Mouse (Mus musculus): ENCODE measurements around the gene Snrpf. TPM values are rescaled to one million over a fixed set of nuclear protein-coding genes. Genes with fewer than 3 reads are reported as not detected.

Gene Snrpf
- polyA plus RNA-seq, 1 experiment from 2014 or later: 53.0 TPM

- no peak overlapping the region for H3K27ac ChIP-seq (ENCODE audit: low read depth)
Observed at GRCm38 (mm10) chr10:93624151-93624550, 34.6 kb upstream of the Snrpf start.

GRCm38 (mm10) chr10:93623725-93624124 lies 34.2 kb upstream of the Snrpf start:
- Histone ChIP-seq H3K4me2 (ENCODE audit: low read depth, low read length) (peak overlapping the region; percentile 44), H3K4me1 (ENCODE audit: insufficient read depth) (no peaks in the 10 kb centered on the region), H3K4me3 (ENCODE audit: low read depth, low read length) (0 out of 2 replicates have a peak overlapping the region, but pooled peaks have one; percentile 4), H3K9ac (replicated peaks) (no peak overlapping the region), H3K27me3 (ENCODE audit: insufficient read depth, low read length) (no peaks in the 10 kb centered on the region), H3K9me3 (ENCODE audit: low read length) (no peaks in the 10 kb centered on the region), H3K27ac (ENCODE audit: low read depth) (no peak overlapping the region), H3K36me3 (replicated peaks; ENCODE audit: insufficient read depth, low read length) (no peaks in the 10 kb centered on the region)
- no peak for TF ChIP-seq CTCF (IDR thresholded peaks at IDR 0.05; ENCODE audit: low read depth)
- TF ChIP-seq EP300 (IDR thresholded peaks at IDR 0.05; ENCODE audit: low read depth): no peak
- ATAC-seq (peak; percentile 69), DNase-seq (no peak)
- WGBS (ENCODE audit: insufficient replicate concordance): 52% methylated on average over 9 of the region's 9 CpGs

More at GRCm38 (mm10) chr10:93624151-93624550, 34.6 kb upstream of the Snrpf start:
- ATAC-seq (no peak), DNase-seq (no peak)
- no peaks in the 10 kb centered on the region for H3K9me3 ChIP-seq (ENCODE audit: low read length)
- H3K36me3 ChIP-seq (replicated peaks; ENCODE audit: insufficient read depth, low read length): no peaks in the 10 kb centered on the region
- no peaks in the 10 kb centered on the region for H3K4me1 ChIP-seq (ENCODE audit: insufficient read depth)
- no peak overlapping the region for H3K9ac ChIP-seq (replicated peaks)
- TF ChIP-seq CTCF (IDR thresholded peaks at IDR 0.05; ENCODE audit: low read depth) (no peak), EP300 (IDR thresholded peaks at IDR 0.05; ENCODE audit: low read depth) (no peak)
- WGBS (ENCODE audit: insufficient replicate concordance): 59% methylated on average over 10 of the region's 10 CpGs
- peak overlapping the region; percentile 44 for H3K4me2 ChIP-seq (ENCODE audit: low read depth, low read length)
- H3K4me3 ChIP-seq (ENCODE audit: low read depth, low read length): 0 out of 2 replicates have a peak overlapping the region, but pooled peaks have one; percentile 4
- H3K27me3 ChIP-seq (ENCODE audit: insufficient read depth, low read length): no peaks in the 10 kb centered on the region

GRCm38 (mm10) chr10:93620438-93621179 lies 31.1 kb upstream of the Snrpf start:
- no peaks in the 10 kb centered on the region for H3K36me3 ChIP-seq (replicated peaks; ENCODE audit: insufficient read depth, low read length)
- no peaks in the 10 kb centered on the region for H3K9me3 ChIP-seq (ENCODE audit: low read length)
- DNase-seq: no peak
- no peaks in the 10 kb centered on the region for H3K4me1 ChIP-seq (ENCODE audit: insufficient read depth)
- 54% methylated on average over 7 of the region's 7 CpGs for WGBS (ENCODE audit: insufficient replicate concordance)
- no peak for TF ChIP-seq EP300 (IDR thresholded peaks at IDR 0.05; ENCODE audit: low read depth)
- TF ChIP-seq CTCF (IDR thresholded peaks at IDR 0.05; ENCODE audit: low read depth): no peak
- H3K9ac ChIP-seq (replicated peaks): no peak overlapping the region
- H3K4me2 ChIP-seq (ENCODE audit: low read depth, low read length): no peak overlapping the region
- ATAC-seq: no peak
- H3K27ac ChIP-seq (ENCODE audit: low read depth): no peak overlapping the region
- no peak overlapping the region for H3K4me3 ChIP-seq (ENCODE audit: low read depth, low read length)
- H3K27me3 ChIP-seq (ENCODE audit: insufficient read depth, low read length): no peaks in the 10 kb centered on the region

GRCm38 (mm10) chr10:93614850-93615249 lies 25.3 kb upstream of the Snrpf start:
- TF ChIP-seq CTCF (IDR thresholded peaks at IDR 0.05; ENCODE audit: low read depth) (no peak), EP300 (IDR thresholded peaks at IDR 0.05; ENCODE audit: low read depth) (no peak)
- Histone ChIP-seq H3K9me3 (ENCODE audit: low read length) (no peaks in the 10 kb centered on the region), H3K36me3 (replicated peaks; ENCODE audit: insufficient read depth, low read length) (no peaks in the 10 kb centered on the region), H3K27me3 (ENCODE audit: insufficient read depth, low read length) (no peaks in the 10 kb centered on the region), H3K4me2 (ENCODE audit: low read depth, low read length) (no peak overlapping the region), H3K9ac (replicated peaks) (no peak overlapping the region), H3K4me1 (ENCODE audit: insufficient read depth) (no peaks in the 10 kb centered on the region), H3K27ac (ENCODE audit: low read depth) (no peak overlapping the region), H3K4me3 (ENCODE audit: low read depth, low read length) (no peak overlapping the region)
- 39% methylated on average over 8 of the region's 8 CpGs for WGBS (ENCODE audit: insufficient replicate concordance)
- ATAC-seq (no peak), DNase-seq (no peak)

- TF ChIP-seq CTCF (IDR thresholded peaks at IDR 0.05; ENCODE audit: low read depth): peak; percentile 95
- no peak for TF ChIP-seq EP300 (IDR thresholded peaks at IDR 0.05; ENCODE audit: low read depth)
Observed at GRCm38 (mm10) chr10:93611419-93612007, 22.0 kb upstream of the Snrpf start.

GRCm38 (mm10) chr10:93610896-93611295 lies 21.4 kb upstream of the Snrpf start:
- no peak overlapping the region for H3K27ac ChIP-seq (ENCODE audit: low read depth)
- WGBS (ENCODE audit: insufficient replicate concordance): 97% methylated on average over 1 of the region's 1 CpGs
- no peak for TF ChIP-seq EP300 (IDR thresholded peaks at IDR 0.05; ENCODE audit: low read depth)
- TF ChIP-seq CTCF (IDR thresholded peaks at IDR 0.05; ENCODE audit: low read depth): no peak

More at GRCm38 (mm10) chr10:93611419-93612007, 22.0 kb upstream of the Snrpf start:
- WGBS (ENCODE audit: insufficient replicate concordance): 42% methylated on average over 18 of the region's 18 CpGs
- peaks cover 12% of the 10 kb centered on the region for H3K9me3 ChIP-seq (ENCODE audit: low read length)
- DNase-seq (peak; percentile 51), ATAC-seq (no peak; the same call in 1 of the 2 replicates)
- no peaks in the 10 kb centered on the region for H3K36me3 ChIP-seq (replicated peaks; ENCODE audit: insufficient read depth, low read length)
- no peak overlapping the region for H3K27ac ChIP-seq (ENCODE audit: low read depth)
- H3K4me1 ChIP-seq (ENCODE audit: insufficient read depth): no peaks in the 10 kb centered on the region
- no peaks in the 10 kb centered on the region for H3K27me3 ChIP-seq (ENCODE audit: insufficient read depth, low read length)
- H3K9ac ChIP-seq (replicated peaks): no peak overlapping the region
- no peak overlapping the region for H3K4me3 ChIP-seq (ENCODE audit: low read depth, low read length)
- no peak overlapping the region for H3K4me2 ChIP-seq (ENCODE audit: low read depth, low read length)

More at GRCm38 (mm10) chr10:93610896-93611295, 21.4 kb upstream of the Snrpf start:
- Histone ChIP-seq H3K4me1 (ENCODE audit: insufficient read depth) (no peaks in the 10 kb centered on the region), H3K36me3 (replicated peaks; ENCODE audit: insufficient read depth, low read length) (no peaks in the 10 kb centered on the region), H3K9ac (replicated peaks) (no peak overlapping the region), H3K27me3 (ENCODE audit: insufficient read depth, low read length) (no peaks in the 10 kb centered on the region), H3K9me3 (ENCODE audit: low read length) (peaks cover 12% of the 10 kb centered on the region), H3K4me2 (ENCODE audit: low read depth, low read length) (no peak overlapping the region), H3K4me3 (ENCODE audit: low read depth, low read length) (no peak overlapping the region)
- ATAC-seq (no peak), DNase-seq (no peak)

All from liver, postnatal 0 days (tissue).